Mouse (Mus musculus) CD4-positive, CD25-positive, alpha-beta regulatory T cell, adult 2 months (primary cell): Measurements from ENCODE around the gene Mzf1.

Experiments
- DNase-seq: peaks from one replicate; pipeline ENCODE4 v3.0.0-alpha.2; 2012; ENCODE audit warnings: low read depth, low spot score

The Mzf1 gene

GRCm38 (mm10) chr7:13034148-13034977, 20.2 kb downstream of the Mzf1 start, which contains the start of gene Chmp2a:
Chmp2a (minus strand) TSS chr7:13034807.
- DNase-seq: peak; percentile 98

DNA sequence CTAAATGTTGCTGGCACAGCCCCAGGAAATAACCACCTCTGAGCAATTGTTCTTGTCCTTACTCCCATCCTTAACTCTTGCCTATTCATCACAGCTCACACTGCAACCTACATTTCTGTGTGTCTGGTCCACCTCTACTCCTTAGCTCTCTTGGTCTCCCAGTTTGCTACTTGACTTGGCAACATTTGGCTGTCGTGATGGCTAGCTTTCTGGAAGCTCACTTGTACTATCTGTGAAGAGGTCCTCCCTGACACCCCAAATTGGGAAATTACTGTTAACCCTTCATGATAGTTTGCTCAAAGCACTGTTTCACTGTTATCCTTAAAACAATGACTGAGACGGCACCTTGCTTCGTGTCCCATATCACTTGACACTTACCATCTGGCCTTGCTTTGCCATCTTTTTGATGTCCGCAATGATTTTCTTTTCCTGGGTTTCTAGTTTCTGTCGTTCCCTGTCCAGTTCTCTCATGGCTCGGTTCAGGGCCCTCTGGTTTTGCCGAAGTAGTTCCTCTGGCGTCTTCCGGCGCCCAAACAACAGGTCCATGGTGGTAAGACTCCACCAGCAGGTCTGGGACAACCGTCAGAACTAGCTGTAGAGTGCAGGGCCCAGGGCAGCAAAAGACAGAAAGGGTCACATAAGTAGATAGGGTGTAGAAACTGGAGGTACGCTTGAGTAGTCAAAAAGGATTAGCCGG, 21.0 kb downstream of the Mzf1 start:
- no peak for DNase-seq

- no peak for DNase-seq
These were observed 22.0 kb downstream of the Mzf1 start for GRCm38 (mm10) chr7:13032541-13032940.

GRCm38 (mm10) chr7:13031983-13032382, 22.6 kb downstream of the Mzf1 start:
- no peak for DNase-seq

DNA sequence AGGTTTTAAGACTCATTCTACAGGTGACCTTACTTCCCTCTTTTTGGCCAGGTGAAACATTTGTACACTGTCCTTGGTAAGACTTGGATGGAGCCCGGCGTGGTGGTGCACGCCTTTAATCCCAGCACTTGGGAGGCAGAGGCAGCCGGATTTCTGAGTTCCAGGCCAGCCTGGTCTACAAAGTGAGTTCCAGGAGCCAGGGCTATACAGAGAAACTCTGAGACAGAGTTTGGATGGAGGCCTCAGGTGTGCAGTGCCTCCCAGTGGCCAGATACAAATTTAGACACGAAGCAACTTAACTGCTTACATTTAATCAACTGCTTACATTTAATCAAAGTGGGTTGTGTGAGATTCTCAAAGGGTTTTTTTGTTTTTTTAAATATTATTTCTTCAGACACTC, 23.5 kb downstream of the Mzf1 start:
- peak; percentile 61 for DNase-seq

GRCm38 (mm10) chr7:13028986-13029385, 25.6 kb downstream of the Mzf1 start:
- no peak for DNase-seq

DNA sequence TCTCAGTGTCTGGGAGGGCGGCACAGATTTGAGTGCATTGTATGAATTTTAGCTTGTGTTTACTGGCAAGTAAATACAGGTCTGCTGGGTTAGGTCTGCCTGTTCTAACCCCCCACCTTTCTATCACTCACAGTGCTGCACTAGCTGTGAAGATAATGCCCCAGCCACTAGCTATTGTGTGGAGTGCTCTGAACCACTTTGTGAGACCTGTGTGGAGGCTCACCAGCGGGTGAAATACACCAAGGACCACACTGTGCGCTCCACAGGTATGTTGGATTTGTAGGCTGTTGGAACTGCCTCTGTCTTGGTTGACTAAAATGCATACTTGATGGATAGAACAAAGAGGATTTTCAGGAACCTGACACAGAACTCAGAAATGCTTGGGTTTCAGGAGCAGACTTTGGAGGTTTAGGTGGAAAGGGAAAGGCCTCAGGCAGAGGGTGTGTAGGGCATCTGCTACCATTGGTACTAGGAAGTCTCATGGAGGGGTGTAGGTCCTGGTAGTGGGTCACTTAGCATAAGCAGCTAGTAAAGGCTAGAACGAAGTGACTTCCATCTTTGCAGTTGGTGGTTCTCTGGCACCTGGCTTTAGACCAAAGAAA, 29.0 kb downstream of the Mzf1 start:
- DNase-seq: no peak

- DNase-seq: peak; percentile 77
These were observed 29.8 kb downstream of the Mzf1 start for GRCm38 (mm10) chr7:13024805-13025204.

DNA sequence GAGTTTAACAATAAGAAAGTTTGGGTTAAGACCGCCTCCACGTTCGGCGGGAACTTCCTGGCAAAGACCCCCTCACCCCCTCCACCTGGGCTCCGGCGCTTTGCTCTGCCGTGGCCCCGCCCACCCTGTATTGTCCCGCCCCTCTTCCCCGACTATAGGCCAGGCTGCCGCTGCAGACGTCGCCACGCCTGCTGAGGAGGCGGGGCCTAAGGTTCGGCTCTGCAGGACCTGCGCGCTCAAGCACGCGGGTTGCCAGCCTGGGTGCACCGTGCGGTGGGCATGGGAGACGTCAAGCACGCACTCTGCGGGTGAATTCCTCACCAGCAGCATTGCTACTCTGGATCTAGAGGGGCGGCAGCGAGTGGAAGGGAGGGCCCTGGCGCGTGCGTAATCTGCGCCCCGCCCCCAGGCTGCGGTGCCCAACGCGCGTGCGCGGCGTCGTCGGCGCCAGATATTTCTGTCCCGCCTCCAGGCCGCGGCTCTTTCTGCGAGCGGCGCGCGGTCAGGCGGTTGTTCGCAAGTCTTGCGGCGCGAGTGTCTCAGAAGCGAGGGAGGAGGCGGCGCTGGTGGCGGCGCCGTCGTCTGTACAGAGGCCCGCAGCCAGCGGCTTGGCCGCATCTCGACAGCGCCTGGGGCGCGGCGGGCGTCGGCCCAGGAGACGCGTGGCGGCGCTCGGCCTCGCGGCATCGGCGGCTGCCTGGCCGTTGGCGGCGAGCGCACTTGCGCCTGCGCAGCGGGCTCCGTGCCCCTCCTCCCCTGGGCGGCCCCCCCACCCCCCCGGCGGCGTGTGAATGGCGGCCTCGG, 30.4 kb downstream of the Mzf1 start:
- DNase-seq: peak; percentile 97

DNA sequence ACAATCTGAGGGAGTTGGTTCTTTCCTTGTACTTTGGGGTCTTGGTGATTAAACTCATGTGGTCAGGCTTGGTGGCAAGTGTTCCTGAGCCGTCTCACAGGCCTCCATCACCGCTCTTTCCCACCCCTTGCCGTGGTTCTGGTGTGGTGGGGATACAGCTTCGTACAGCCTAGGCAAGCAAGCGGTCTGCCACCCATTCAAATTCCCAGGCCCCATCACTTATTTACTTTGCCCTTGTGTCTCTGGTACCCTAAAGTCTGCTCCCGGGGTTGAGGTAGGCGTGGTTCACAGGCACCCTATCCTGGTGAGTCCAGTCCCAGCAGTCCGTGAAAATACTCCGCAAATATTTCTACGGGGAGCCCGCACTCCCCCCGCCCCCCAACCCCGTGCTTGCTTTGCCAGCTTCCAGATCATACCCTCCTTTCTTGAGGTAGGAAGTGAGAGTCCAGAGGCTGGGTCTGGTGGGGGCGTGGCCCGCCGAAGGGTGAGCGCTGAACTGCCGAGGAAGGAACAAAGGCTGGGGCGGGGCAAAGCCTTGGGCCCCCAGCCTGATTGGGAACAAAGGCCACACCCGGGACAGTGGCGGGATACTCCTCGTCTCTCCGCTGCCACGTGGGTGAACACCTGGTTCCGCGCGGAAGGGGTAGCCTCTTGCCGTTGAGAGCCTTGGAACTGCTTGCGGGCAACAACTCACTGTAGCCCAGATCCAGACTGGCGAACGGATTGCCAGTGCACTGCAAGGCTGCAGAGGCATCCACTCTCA, 31.6 kb downstream of the Mzf1 start:
- peak; percentile 72 for DNase-seq

- no peak for DNase-seq
These were observed 39.3 kb downstream of the Mzf1 start for GRCm38 (mm10) chr7:13015217-13015616.

DNA sequence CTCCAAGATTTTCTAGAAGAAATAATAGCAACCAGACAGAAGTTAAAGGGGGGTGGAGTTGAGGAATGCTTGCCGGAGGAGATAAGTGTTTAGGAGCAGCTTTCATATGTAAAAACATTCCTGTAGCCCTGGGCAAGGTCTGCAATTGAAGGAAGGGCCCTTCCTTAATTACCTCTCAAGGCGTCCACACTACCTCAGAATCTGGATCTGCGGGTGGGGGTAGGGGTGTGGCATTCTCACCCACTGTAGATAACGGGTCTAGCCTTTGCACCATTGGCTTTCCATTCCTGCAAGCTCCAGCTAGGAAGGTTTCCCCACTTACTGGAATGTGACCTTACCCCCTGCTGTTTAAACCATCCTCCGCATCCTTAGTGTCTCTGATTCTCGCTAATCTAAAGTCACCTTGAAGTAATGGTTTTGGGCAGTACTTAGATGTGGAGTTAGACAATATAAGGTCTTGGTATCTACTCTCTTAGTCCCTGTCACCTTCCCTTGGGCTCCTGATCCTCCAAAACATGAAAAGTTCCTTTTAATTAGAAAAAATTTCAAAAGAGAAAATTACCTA, 40.2 kb downstream of the Mzf1 start:
- no peak for DNase-seq

DNA sequence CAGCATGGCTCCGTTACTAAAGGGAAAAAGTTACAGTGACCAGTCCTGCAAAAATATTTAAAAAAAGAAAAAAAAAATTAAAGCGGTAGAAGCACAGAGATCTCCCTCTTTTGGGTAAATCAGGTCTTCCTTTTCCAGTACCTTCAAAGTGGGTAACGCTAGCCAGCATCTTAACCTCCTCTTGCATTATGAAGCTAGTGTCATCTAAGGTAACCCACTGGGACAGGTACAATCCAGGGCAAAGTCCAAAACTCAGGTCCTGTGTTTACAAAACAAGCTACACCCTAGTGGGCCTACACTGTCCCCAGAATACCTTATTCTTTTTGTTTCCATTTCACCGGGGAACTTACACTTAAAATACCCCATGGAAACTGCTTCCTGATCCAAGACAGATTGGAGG, 40.9 kb downstream of the Mzf1 start:
- DNase-seq: no peak

DNA sequence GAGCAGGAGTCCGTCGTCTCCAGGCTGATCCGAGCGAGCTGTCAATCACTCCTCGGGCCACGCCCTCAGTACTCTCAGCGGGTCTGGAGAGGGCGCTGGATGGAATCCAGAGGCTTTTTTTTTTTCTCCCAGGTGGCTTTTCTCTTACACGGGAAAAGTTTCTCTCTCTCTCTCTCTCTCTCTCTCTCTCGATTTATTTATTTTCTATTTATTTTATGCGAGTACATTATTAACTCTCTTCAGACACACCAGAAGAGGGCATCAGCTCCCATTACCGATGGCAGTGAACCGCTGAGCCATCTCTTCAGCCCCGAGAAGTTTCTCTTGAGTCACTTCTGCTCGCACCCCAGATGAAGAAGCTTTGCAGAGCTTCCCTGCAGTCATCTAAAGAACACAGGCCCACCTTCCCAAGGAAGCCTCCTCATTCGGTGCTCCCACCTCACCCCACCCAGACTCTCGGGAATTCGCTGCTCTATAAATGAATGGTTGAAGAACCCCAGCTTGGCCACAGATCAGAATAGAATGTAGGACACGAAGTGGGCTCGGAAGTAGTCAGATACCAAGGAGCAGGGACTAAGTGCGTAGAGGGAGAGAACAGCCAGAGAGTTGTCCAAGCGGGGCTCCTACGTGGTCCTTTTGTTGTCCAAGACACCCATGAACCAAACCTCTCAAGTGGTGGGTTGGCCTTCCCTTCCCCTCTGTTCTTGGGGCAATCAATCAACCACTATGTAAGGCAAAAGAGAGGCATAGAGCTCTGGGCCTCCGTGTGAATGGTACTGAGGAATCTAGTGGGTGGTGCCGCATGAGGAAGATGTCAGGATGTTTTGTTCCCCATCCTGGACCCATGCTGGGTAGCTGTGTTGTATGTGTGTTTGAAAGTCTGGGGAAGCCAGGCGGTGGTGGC, 44.3 kb downstream of the Mzf1 start, which contains the start of gene Zbtb45:
Zbtb45 (minus strand) TSS at position 30 of the 904 bp plus-strand sequence.
- DNase-seq: no peak

GRCm38 (mm10) chr7:13009143-13010004, 45.2 kb downstream of the Mzf1 start:
- peak; percentile 95 for DNase-seq

- DNase-seq: no peak
These were observed 47.0 kb downstream of the Mzf1 start for GRCm38 (mm10) chr7:13007341-13008092.

DNA sequence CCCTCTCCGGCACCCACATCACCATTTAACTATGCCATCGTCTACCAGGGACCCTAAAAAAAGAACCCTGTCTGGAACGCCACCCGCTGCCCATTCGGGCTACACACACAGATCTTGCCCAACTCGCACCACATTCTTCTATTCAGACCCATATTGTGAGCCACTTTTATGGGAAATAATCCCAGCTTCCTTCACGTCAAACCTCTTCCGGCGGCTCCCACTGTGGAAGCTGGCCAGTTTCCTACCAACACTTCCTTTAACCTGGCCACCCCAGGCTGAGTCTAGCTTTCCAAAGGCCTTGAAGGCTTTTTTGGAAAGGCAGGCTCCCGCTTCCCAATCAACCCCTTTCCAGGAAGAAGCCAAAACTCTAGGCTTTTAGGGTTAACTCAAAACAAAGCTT, 48.0 kb downstream of the Mzf1 start:
- no peak for DNase-seq

- no peak for DNase-seq
These were observed 48.6 kb downstream of the Mzf1 start for GRCm38 (mm10) chr7:13006011-13006410.
